ENCODE assay signal across 8 mouse cellular contexts in genomic region chr8:70118726-70119700, GRCm38 (mm10). TPM values are rescaled to one million over a fixed set of nuclear protein-coding genes. Genes with fewer than 3 reads are reported as not detected.
DNase-seq lines count a peak whose midpoint lies in the region.
"Had no signal": no experiment of that assay in that cellular context is flagged by ENCODE, and none has a peak within 500 bp of the region (broad histone marks: within the 10 kb centered on the region; RNA-seq: fewer than 3 reads in every experiment).

No protein-coding gene starts in this region.

- 9% methylated on average over 17 of the region's 17 CpGs for WGBS in embryonic facial prominence, embryonic 10.5 days

- no peaks in the 10 kb centered on the region for H3K36me3 ChIP-seq in embryonic facial prominence, embryonic 10.5 days (replicated peaks)
- H3K36me3 ChIP-seq: limb, embryonic 13.5 days had no signal

- intact Hi-C loops in left cerebral cortex, postnatal 10 days (cut with DNase I): no loop called here
- intact Hi-C loops in gastrocnemius, postnatal 14 days (cut with DNase I; ENCODE audit: low total_unique reads): no loop called here

- DNase-seq in embryonic facial prominence, embryonic 10.5 days (ENCODE audit: low spot score): no peak
- DNase-seq in frontal cortex, adult 2 months (ENCODE audit: extremely low spot score in 1 of 2, low spot score in 1 of 2): peak; percentile 83 to 85
- peak; percentile 73 to 81 for DNase-seq in left cerebral cortex, postnatal 10 days (ENCODE audit: extremely low spot score in 1 of 2, low spot score in 2 of 2)
- peak; percentile 78 to 79 for DNase-seq in right cerebral cortex, adult 2 months (ENCODE audit: low spot score in 2 of 2)
- DNase-seq in natural killer cell, adult 2 months (ENCODE audit: low spot score in 2 of 2): no peak
- DNase-seq in cerebellum, adult 18-20 months: no peak
- DNase-seq in gastrocnemius, postnatal 14 days: no peak

- H3K4me3 ChIP-seq in embryonic facial prominence, embryonic 10.5 days: peak overlapping the region; percentile 55
- H3K4me3 ChIP-seq: limb, embryonic 13.5 days had no signal

- no peaks in the 10 kb centered on the region for H3K9me3 ChIP-seq in embryonic facial prominence, embryonic 10.5 days
- H3K9me3 ChIP-seq: limb, embryonic 13.5 days had no signal

- peaks cover 76% of the 10 kb centered on the region for H3K27me3 ChIP-seq in embryonic facial prominence, embryonic 10.5 days (replicated peaks; ENCODE audit: low read depth, poor library complexity, severe bottlenecking)

- H3K27ac ChIP-seq in embryonic facial prominence, embryonic 10.5 days (replicated peaks): peak overlapping the region; percentile 20; the same call in 1 of the 2 replicates
- H3K27ac ChIP-seq: limb, embryonic 13.5 days had no signal

- peaks cover 24% of the 10 kb centered on the region for H3K4me1 ChIP-seq in embryonic facial prominence, embryonic 10.5 days

RNA-seq across cellular contexts. Expression of gene Ncan, which starts 1.7 kb away (rescaled TPM):
- 6.2 and 6.8 TPM in 2 replicates for polyA plus RNA-seq in embryonic facial prominence, embryonic 10.5 days (2016; fragmentation: Nextera tagmentation; extraction: Ambion mirVana)
- 98.8 and 102 TPM in 2 replicates for polyA plus RNA-seq in frontal cortex, adult 2 months (2012; rRNA removed)
- 100 to 1,000 TPM; 392 to 416 TPM for total RNA-seq in left cerebral cortex, postnatal 10 days (2021)
- under 1 TPM; 0.02 to 0.04 TPM for total RNA-seq in gastrocnemius, postnatal 14 days (2021)

RNA-seq across cellular contexts. Expression of gene Nr2c2ap, which starts 12.1 kb away (rescaled TPM):
- polyA plus RNA-seq in embryonic facial prominence, embryonic 10.5 days (2016; fragmentation: Nextera tagmentation; extraction: Ambion mirVana): 32.0 and 33.4 TPM in 2 replicates
- polyA plus RNA-seq in frontal cortex, adult 2 months (2012; rRNA removed): 23.7 and 23.8 TPM in 2 replicates
- 10 to 100 TPM; 32.7 to 33.6 TPM for total RNA-seq in left cerebral cortex, postnatal 10 days (2021)
- total RNA-seq in gastrocnemius, postnatal 14 days (2021): 1 to 10 TPM; 2.2 to 4.4 TPM

RNA-seq across cellular contexts. Expression of gene Rfxank, which starts 19.9 kb away (rescaled TPM):
- polyA plus RNA-seq in embryonic facial prominence, embryonic 10.5 days (2016; fragmentation: Nextera tagmentation; extraction: Ambion mirVana): 22.4 and 25.2 TPM in 2 replicates
- polyA plus RNA-seq in frontal cortex, adult 2 months (2012; rRNA removed): 18.6 and 18.7 TPM in 2 replicates
- total RNA-seq in left cerebral cortex, postnatal 10 days (2021): 10 to 100 TPM in 1 of 2 experiments, 1 to 10 TPM in 1; 8.3 to 10.9 TPM
- 1 to 10 TPM; 8.1 to 8.8 TPM for total RNA-seq in gastrocnemius, postnatal 14 days (2021)

RNA-seq across cellular contexts. Expression of gene Borcs8, which starts 20.3 kb away (rescaled TPM):
- polyA plus RNA-seq in embryonic facial prominence, embryonic 10.5 days (2016; fragmentation: Nextera tagmentation; extraction: Ambion mirVana): 45.8 and 46.8 TPM in 2 replicates
- polyA plus RNA-seq in frontal cortex, adult 2 months (2012; rRNA removed): 99.2 and 100 TPM in 2 replicates
- total RNA-seq in left cerebral cortex, postnatal 10 days (2021): 10 to 100 TPM; 40.7 to 42.3 TPM
- 10 to 100 TPM; 14.4 to 18.4 TPM for total RNA-seq in gastrocnemius, postnatal 14 days (2021)

RNA-seq across cellular contexts. Expression of gene Mef2b, which starts 20.5 kb away (rescaled TPM):
- 0.69 and 0.70 TPM in 2 replicates for polyA plus RNA-seq in embryonic facial prominence, embryonic 10.5 days (2016; fragmentation: Nextera tagmentation; extraction: Ambion mirVana)
- 0.34 and 0.65 TPM in 2 replicates for polyA plus RNA-seq in frontal cortex, adult 2 months (2012; rRNA removed)
- total RNA-seq in left cerebral cortex, postnatal 10 days (2021): under 1 TPM in 1 of 2 experiments, not detected in 1; 0.59 TPM
- under 1 TPM; 0.25 to 0.29 TPM for total RNA-seq in gastrocnemius, postnatal 14 days (2021)

Comparison
In these comparisons a context has a peak if more than half of its experiments do, and no peak if none do; other contexts are left out.
1. DNase-seq: peak in frontal cortex, adult 2 months (2 of 2), left cerebral cortex, postnatal 10 days (2 of 2) and right cerebral cortex, adult 2 months (2 of 2); none in embryonic facial prominence, embryonic 10.5 days (single experiment), natural killer cell, adult 2 months (0 of 2), cerebellum, adult 18-20 months (0 of 2) and gastrocnemius, postnatal 14 days (single experiment).
2. RNA of gene Ncan, which starts 1.7 kb away (total RNA-seq): 392 to 416 TPM in left cerebral cortex, postnatal 10 days; 0.02 to 0.04 TPM in gastrocnemius, postnatal 14 days; every median in the first group is over 100 times any median in the second.
3. RNA of gene Nr2c2ap, which starts 12.1 kb away (total RNA-seq): 32.7 to 33.6 TPM in left cerebral cortex, postnatal 10 days; 2.2 to 4.4 TPM in gastrocnemius, postnatal 14 days; every median in the first group is over 4 times any median in the second.